Mouse (Mus musculus) olfactory bulb, adult 2 months (tissue): ENCODE measurements around the gene Slc6a1.

Experiments
- CTCF ChIP-seq: fragments of 200-500 bp; IDR thresholded peaks from 2 replicates; pipeline ENCODE4 v1.5.1; 2012; ENCODE audit warnings: low read depth, mild to moderate bottlenecking, low read length, moderate library complexity; ENCODE audit not compliant: insufficient read depth
- POLR2A ChIP-seq: fragments of 200-500 bp; IDR thresholded peaks from 2 replicates; pipeline ENCODE4 v1.6.1; 2012; ENCODE audit warnings: mild to moderate bottlenecking, low read depth, low read length, moderate library complexity; ENCODE audit not compliant: insufficient read depth

- TF ChIP-seq POLR2A = no peak
- no peak for TF ChIP-seq CTCF
Measured at GRCm38 (mm10) chr6:114336944-114337215, 54.4 kb downstream of the Slc6a1 start.
